Mouse (Mus musculus): ENCODE data around the gene Lipo3. TPM values are rescaled to one million over a fixed set of nuclear protein-coding genes. Genes with fewer than 3 reads are reported as not detected.
A peak's percentile ranks its signal among the peaks of the same experiment; 100 is the strongest.
"Not testable (repeated sequence)": the region's sequence is repeated elsewhere in the genome, so short reads cannot be mapped to it uniquely, and the experiment has no call there.

Lipo3 gene
- polyA plus RNA-seq (2012; rRNA removed): 4.9 and 5.3 TPM in 2 replicates
- polyA plus RNA-seq (2014; fragmentation: Nextera tagmentation; extraction: Ambion mirVana): 11.2 and 12.1 TPM in 2 replicates

GRCm38 (mm10) chr19:33761287-33762086 is at the start of gene Lipo3:
Lipo3 (minus strand) TSS chr19:33761951.
- H3K27me3 ChIP-seq (ENCODE audit: control insufficient read depth, insufficient read depth, low read length); H3K4me2 ChIP-seq (replicated peaks; ENCODE audit: low read depth, low read length, severe bottlenecking); H3K36me3 ChIP-seq (ENCODE audit: control insufficient read depth, insufficient read depth, low read length); DNase-seq (ENCODE audit: low spot score); H3K9ac ChIP-seq (ENCODE audit: low read depth, low read length, severe bottlenecking); H3K27ac ChIP-seq (replicated peaks; ENCODE audit: low read depth, low read length); H3K9me3 ChIP-seq (ENCODE audit: control insufficient read depth, low read length); H3K4me1 ChIP-seq (ENCODE audit: control insufficient read depth, insufficient read depth, low read length); H3K4me3 ChIP-seq (replicated peaks; ENCODE audit: low read length): not testable (repeated sequence)
- 39% methylated on average over 12 of the region's 41 CpGs for WGBS
- ATAC-seq (ENCODE audit: low FRiP score, low read depth): peak; percentile 72

GRCm38 (mm10) chr19:33787359-33787758 is 25.6 kb upstream of the Lipo3 start, which contains the start of gene Lipo1:
Lipo1 (minus strand) TSS chr19:33787459.
- not testable (repeated sequence) for H3K36me3 ChIP-seq (ENCODE audit: control insufficient read depth, insufficient read depth, low read length); DNase-seq (ENCODE audit: low spot score); ATAC-seq (ENCODE audit: low FRiP score, low read depth); H3K27me3 ChIP-seq (ENCODE audit: control insufficient read depth, insufficient read depth, low read length); H3K27ac ChIP-seq (replicated peaks; ENCODE audit: low read depth, low read length); H3K4me2 ChIP-seq (replicated peaks; ENCODE audit: low read depth, low read length, severe bottlenecking); H3K4me3 ChIP-seq (replicated peaks; ENCODE audit: low read length); H3K9me3 ChIP-seq (ENCODE audit: control insufficient read depth, low read length); H3K4me1 ChIP-seq (ENCODE audit: control insufficient read depth, insufficient read depth, low read length); H3K9ac ChIP-seq (ENCODE audit: low read depth, low read length, severe bottlenecking)

- H3K4me1 ChIP-seq (ENCODE audit: control insufficient read depth, insufficient read depth, low read length): no peaks in the 10 kb centered on the region
- 84% methylated on average over 12 of the region's 12 CpGs for WGBS
- TF ChIP-seq POLR2A (IDR thresholded peaks at IDR 0.05; ENCODE audit: borderline replicate concordance, extremely low read depth, insufficient read depth, insufficient read length): no peak
Measured at GRCm38 (mm10) chr19:33786576-33787277, 25.0 kb upstream of the Lipo3 start.

GRCm38 (mm10) chr19:33751259-33751658 is 10.5 kb downstream of the Lipo3 start, which contains the start of gene Lipo2:
Lipo2 (minus strand) TSS chr19:33751359.
- H3K27me3 ChIP-seq (ENCODE audit: control insufficient read depth, insufficient read depth, low read length); H3K4me1 ChIP-seq (ENCODE audit: control insufficient read depth, insufficient read depth, low read length); H3K4me2 ChIP-seq (replicated peaks; ENCODE audit: low read depth, low read length, severe bottlenecking); H3K4me3 ChIP-seq (replicated peaks; ENCODE audit: low read length); H3K9ac ChIP-seq (ENCODE audit: low read depth, low read length, severe bottlenecking); H3K9me3 ChIP-seq (ENCODE audit: control insufficient read depth, low read length); H3K27ac ChIP-seq (replicated peaks; ENCODE audit: low read depth, low read length); H3K36me3 ChIP-seq (ENCODE audit: control insufficient read depth, insufficient read depth, low read length); ATAC-seq (ENCODE audit: low FRiP score, low read depth); DNase-seq (ENCODE audit: low spot score): not testable (repeated sequence)
- WGBS: 91% methylated on average over 1 of the region's 1 CpGs

More at GRCm38 (mm10) chr19:33786576-33787277, 25.0 kb upstream of the Lipo3 start:
- H3K9ac ChIP-seq (ENCODE audit: low read depth, low read length, severe bottlenecking): no peak overlapping the region
- H3K27ac ChIP-seq (replicated peaks; ENCODE audit: low read depth, low read length): no peak overlapping the region
- H3K4me3 ChIP-seq (replicated peaks; ENCODE audit: low read length): no peak overlapping the region
- no peak for ATAC-seq (ENCODE audit: low FRiP score, low read depth)
- H3K9me3 ChIP-seq (ENCODE audit: control insufficient read depth, low read length): no peaks in the 10 kb centered on the region
- H3K36me3 ChIP-seq (ENCODE audit: control insufficient read depth, insufficient read depth, low read length): no peaks in the 10 kb centered on the region
- H3K27me3 ChIP-seq (ENCODE audit: control insufficient read depth, insufficient read depth, low read length): no peaks in the 10 kb centered on the region
- no peak overlapping the region for H3K4me2 ChIP-seq (replicated peaks; ENCODE audit: low read depth, low read length, severe bottlenecking)
- DNase-seq (ENCODE audit: low spot score): no peak

- not testable (repeated sequence) for H3K36me3 ChIP-seq (ENCODE audit: control insufficient read depth, insufficient read depth, low read length); H3K27me3 ChIP-seq (ENCODE audit: control insufficient read depth, insufficient read depth, low read length); H3K4me3 ChIP-seq (replicated peaks; ENCODE audit: low read length); DNase-seq (ENCODE audit: low spot score); H3K4me2 ChIP-seq (replicated peaks; ENCODE audit: low read depth, low read length, severe bottlenecking); H3K4me1 ChIP-seq (ENCODE audit: control insufficient read depth, insufficient read depth, low read length); H3K9ac ChIP-seq (ENCODE audit: low read depth, low read length, severe bottlenecking); H3K27ac ChIP-seq (replicated peaks; ENCODE audit: low read depth, low read length); H3K9me3 ChIP-seq (ENCODE audit: control insufficient read depth, low read length); ATAC-seq (ENCODE audit: low FRiP score, low read depth)
Measured at GRCm38 (mm10) chr19:33625152-33625551, 136.6 kb downstream of the Lipo3 start, which contains the start of gene Gm8978. Gm8978 (minus strand) TSS chr19:33625252.

GRCm38 (mm10) chr19:33589626-33590302 is 172.0 kb downstream of the Lipo3 start:
- Histone ChIP-seq H3K9ac (ENCODE audit: low read depth, low read length, severe bottlenecking) (peak overlapping the region; percentile 50), H3K4me3 (replicated peaks; ENCODE audit: low read length) (peak overlapping the region; percentile 36), H3K4me2 (replicated peaks; ENCODE audit: low read depth, low read length, severe bottlenecking) (peak overlapping the region; percentile 44)
- 8% methylated on average over 4 of the region's 38 CpGs for WGBS
- not testable (repeated sequence) for H3K27me3 ChIP-seq (ENCODE audit: control insufficient read depth, insufficient read depth, low read length); H3K4me1 ChIP-seq (ENCODE audit: control insufficient read depth, insufficient read depth, low read length); H3K27ac ChIP-seq (replicated peaks; ENCODE audit: low read depth, low read length); H3K9me3 ChIP-seq (ENCODE audit: control insufficient read depth, low read length); H3K36me3 ChIP-seq (ENCODE audit: control insufficient read depth, insufficient read depth, low read length)
- ATAC-seq (ENCODE audit: low FRiP score, low read depth) (peak; percentile 95), DNase-seq (ENCODE audit: low spot score) (peak; percentile 59)

GRCm38 (mm10) chr19:33568551-33568950 is 193.2 kb downstream of the Lipo3 start:
- H3K4me3 ChIP-seq (replicated peaks; ENCODE audit: low read length); H3K36me3 ChIP-seq (ENCODE audit: control insufficient read depth, insufficient read depth, low read length); H3K9ac ChIP-seq (ENCODE audit: low read depth, low read length, severe bottlenecking); H3K27me3 ChIP-seq (ENCODE audit: control insufficient read depth, insufficient read depth, low read length); H3K9me3 ChIP-seq (ENCODE audit: control insufficient read depth, low read length); H3K4me1 ChIP-seq (ENCODE audit: control insufficient read depth, insufficient read depth, low read length); H3K27ac ChIP-seq (replicated peaks; ENCODE audit: low read depth, low read length); H3K4me2 ChIP-seq (replicated peaks; ENCODE audit: low read depth, low read length, severe bottlenecking); DNase-seq (ENCODE audit: low spot score); ATAC-seq (ENCODE audit: low FRiP score, low read depth): not testable (repeated sequence)
- 82% methylated on average over 5 of the region's 5 CpGs for WGBS

Data from limb, embryonic 14.5 days (tissue).